Mouse (Mus musculus) right cerebral cortex, postnatal 4 days (tissue): ENCODE measurements at regions not wholly inside any gene's neighbourhood (a gene's known extent, or its start where the extent isn't known, plus 50 kb on each side); places are given as distances from the start of the nearest gene placed in this dataset.
A peak's percentile ranks its signal among the peaks of the same experiment; 100 is the strongest.
"Not testable (repeated sequence)": the region's sequence is repeated elsewhere in the genome, so short reads cannot be mapped to it uniquely, and the experiment has no call there.

Source experiments
- DNase-seq: peaks from one replicate; pipeline ENCODE4 v3.0.0-alpha.2; 2022

- no peak for DNase-seq
Observed at GRCm38 (mm10) chr8:37048912-37049692, 55.7 kb downstream of the AI429214 start.

DNA sequence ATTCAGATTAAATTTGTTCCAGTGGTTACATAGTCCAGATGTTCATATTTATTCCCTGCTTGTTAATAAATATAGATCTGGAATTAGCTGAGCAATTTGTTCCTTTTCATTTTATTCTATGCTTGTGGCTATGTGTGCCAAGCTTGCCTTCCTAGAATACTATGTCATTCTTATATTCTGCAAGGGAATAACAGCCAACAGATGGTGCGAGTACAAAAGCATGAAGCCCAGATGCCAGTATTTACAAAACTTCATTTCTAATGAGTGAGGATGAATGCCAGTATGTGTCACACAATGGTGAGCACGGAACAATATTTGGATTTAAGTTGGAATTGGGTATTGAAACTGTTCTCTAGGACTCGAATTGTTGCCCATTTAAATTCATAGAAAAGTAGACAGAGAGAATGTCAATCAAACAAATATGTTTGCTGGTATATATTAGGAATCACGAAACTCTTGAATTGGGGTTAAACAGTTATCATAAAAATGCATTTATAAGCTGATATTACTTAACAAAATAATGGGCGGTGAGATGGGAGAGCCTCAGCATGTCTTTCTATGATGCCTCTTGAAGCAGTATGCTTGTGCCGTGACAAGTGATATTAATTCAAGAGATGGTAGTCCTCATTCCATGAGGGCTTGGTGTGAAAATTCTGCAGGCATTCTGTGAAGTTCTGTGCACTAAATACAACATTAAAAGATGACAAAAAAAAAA lies 56.7 kb downstream of the AI429214 start:
- DNase-seq = no peak

DNA sequence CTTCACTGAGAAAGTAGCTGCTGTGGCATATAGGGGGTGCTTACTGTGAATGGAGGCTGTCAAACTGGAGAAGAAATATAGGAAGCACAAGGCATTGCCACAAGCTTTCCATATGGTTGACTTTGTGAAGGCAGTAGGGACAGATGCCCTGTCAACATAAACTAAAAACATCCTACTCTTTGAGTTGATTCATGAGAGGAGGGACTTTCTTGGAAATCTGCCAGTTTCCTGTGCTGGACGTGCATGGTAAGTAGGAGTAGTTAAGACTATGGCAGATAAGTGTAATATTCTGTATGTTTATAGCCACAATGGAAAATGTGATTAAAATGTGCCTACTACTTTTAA lies 57.3 kb downstream of the AI429214 start:
- no peak for DNase-seq

DNA sequence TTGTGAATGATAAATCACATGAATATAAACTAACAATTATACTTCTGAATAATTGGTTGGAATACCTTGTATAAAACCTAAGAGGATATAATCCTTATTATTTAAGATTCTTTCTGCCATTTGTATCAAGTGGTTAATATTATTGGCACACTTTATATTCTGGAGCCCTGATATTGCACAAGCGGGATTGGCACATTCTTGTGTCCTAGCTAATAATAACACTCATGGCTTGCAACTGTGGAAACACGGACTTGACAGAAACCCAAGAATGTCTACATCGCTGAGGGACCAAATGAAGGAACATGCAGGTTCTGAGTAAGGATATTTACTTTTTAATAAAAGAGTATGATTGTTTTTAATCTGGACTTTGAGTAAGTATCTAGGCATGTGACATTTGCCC lies 63.0 kb downstream of the AI429214 start:
- DNase-seq = no peak

- no peak for DNase-seq
Observed at GRCm38 (mm10) chr8:37058390-37058789, 65.0 kb downstream of the AI429214 start.

DNA sequence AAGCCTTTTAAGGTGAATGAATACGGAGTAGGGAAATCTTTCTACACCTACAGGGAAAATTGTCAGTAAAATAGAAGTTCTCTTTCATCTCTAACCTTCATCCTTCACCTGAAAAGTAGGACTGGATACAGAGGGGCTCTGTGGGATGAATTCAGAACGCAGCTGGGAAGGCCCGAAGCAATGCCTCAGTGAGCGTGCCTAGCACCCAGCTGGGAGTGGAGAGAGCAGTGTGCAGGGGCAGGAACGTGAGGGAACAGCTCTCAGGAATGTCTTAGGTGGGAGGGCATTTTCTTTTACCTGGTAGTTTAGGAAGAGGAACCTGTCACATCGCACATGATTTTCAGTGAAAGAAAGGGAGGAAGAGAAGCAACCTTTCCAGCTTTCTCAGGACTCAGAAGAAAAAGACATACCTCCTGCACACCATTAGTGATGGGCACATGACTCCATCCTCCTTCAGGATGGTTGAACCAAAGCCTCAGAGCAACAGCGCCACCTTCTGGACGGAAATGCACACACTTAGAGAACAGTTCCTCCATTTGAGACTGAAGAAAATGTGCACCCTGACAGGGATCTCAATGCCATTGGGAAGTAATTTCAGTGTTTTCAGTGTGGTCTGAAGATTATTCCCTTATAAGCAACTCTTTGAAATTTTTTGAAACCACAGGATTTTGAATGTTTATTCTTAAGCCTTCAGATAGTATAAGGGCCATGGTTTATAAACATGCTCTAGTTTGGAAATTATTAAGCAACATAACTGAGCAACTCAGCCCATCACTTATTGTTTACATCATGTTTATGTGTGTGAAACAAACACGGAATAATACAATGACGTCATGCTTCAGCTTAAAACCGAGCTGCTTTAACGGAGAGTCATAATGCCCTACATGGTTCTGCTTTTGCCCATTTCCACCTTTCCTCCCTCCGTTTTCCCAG lies 68.9 kb downstream of the AI429214 start:
- DNase-seq = peak; percentile 90

- DNase-seq = peak; percentile 91
Observed at GRCm38 (mm10) chr8:37063764-37064331, 70.4 kb downstream of the AI429214 start.

- no peak for DNase-seq
Observed at GRCm38 (mm10) chr8:37072905-37073304, 79.5 kb downstream of the AI429214 start.

GRCm38 (mm10) chr8:37099727-37100126 lies 106.3 kb downstream of the AI429214 start:
- DNase-seq = no peak

GRCm38 (mm10) chr8:37112386-37112785 lies 119.0 kb downstream of the AI429214 start:
- not testable (repeated sequence) for DNase-seq

DNA sequence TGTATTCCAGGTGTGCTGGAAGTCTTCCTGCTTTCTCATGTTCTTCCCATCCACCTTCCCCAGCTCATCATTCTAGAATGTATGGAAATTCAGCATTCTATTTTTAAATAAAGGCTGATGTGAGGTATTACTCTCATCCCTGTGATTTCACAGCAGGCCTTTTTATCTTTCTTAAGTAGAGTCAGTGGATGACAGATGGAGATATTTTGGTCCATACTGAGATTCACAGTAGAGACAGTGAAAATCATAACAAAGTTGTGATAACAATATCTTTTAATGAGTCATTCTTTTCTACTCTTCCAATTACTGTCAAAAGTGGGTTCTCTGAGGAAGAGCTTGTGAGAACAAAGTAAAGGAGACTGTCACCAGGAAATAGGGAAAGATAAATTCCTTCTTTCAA lies 132.4 kb downstream of the AI429214 start:
- no peak for DNase-seq

DNA sequence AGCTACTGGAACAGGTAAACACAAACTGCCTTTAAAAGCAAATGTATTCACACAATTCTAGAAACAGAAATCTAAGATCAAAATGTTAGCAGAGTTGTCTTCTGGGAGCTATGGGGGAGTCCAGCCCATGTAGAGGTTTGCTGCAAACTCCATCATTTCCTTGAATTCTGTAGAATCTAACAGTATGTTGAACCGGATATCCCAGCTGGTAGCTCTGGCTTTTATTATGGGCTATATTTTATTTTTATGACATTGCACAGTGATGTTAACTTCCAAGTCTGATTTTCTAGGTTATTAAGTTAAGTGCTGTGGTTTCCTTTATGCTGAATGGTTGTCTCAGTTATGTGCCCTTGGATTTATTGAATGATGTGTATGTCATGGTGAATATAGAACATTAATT lies 136.3 kb downstream of the AI429214 start:
- DNase-seq = no peak

GRCm38 (mm10) chr8:37131988-37132387 lies 138.6 kb downstream of the AI429214 start:
- DNase-seq = peak; percentile 18

GRCm38 (mm10) chr8:37134192-37134964 lies 141.0 kb downstream of the AI429214 start:
- DNase-seq = no peak

GRCm38 (mm10) chr8:37150286-37150685 lies 156.9 kb downstream of the AI429214 start:
- no peak for DNase-seq

- no peak for DNase-seq
Observed at GRCm38 (mm10) chr8:37154361-37154760, 161.0 kb downstream of the AI429214 start.

- DNase-seq = no peak
Observed at GRCm38 (mm10) chr8:37154946-37155345, 161.5 kb downstream of the AI429214 start.

- DNase-seq = peak; percentile 86
Observed at GRCm38 (mm10) chr8:37159481-37159880, 166.1 kb downstream of the AI429214 start.

- no peak for DNase-seq
Observed at GRCm38 (mm10) chr8:37196859-37197258, 203.5 kb downstream of the AI429214 start.

GRCm38 (mm10) chr8:37215894-37216293 lies 222.5 kb downstream of the AI429214 start:
- no peak for DNase-seq

DNA sequence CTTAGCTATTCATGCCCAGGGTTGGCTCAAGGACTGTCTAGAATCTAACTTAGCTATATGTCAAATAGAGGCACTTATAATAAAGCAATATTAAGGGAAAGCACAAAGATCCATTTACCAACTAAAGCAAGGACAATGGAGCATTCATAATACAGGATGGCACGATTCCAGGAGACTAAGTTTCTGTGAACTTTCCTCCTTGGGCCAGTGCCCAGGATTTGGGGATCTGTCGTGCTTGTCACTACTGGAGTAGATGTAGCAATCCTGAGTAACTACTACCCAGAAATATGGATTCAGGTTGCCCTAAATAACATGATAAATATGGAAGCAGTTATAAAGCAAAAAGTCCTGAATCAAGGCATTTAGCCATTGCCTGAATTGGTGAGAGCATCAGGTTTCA lies 233.7 kb downstream of the AI429214 start:
- no peak for DNase-seq

DNA sequence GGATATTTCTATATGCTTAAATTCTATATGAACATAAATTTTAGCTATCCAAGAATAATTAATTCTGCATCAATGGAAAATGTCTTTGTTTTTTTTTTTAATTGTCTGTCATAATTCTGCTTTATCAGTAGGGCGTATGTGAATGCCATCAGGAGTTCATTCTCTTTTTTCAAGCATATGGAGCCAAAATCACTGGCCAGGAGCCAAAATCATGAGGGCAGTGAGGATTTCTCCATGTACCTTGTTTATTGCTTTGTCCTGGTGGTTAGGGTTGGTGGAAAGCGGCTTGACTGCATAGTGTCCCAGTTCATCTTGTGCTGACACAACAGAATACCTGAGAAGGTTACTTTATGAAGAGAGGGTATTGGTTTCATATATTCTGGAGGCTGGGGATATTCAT lies 243.9 kb downstream of the AI429214 start:
- no peak for DNase-seq
